Mouse (Mus musculus) c-Kit-positive CD71-positive TER-119-positive erythroid progenitor cells, embryonic 14.5 days (primary cell): Measurements from ENCODE around the gene Spata21.
"Not testable (repeated sequence)": the region's sequence is repeated elsewhere in the genome, so short reads cannot be mapped to it uniquely, and the experiment has no call there.

Source experiments
- DNase-seq: peaks from one replicate; pipeline ENCODE4 v3.0.0-alpha.2; 2013; ENCODE audit warnings: low spot score

The Spata21 gene

GRCm38 (mm10) chr4:141130704-141131342 is 42.7 kb downstream of the Spata21 start:
- DNase-seq = no peak

DNA sequence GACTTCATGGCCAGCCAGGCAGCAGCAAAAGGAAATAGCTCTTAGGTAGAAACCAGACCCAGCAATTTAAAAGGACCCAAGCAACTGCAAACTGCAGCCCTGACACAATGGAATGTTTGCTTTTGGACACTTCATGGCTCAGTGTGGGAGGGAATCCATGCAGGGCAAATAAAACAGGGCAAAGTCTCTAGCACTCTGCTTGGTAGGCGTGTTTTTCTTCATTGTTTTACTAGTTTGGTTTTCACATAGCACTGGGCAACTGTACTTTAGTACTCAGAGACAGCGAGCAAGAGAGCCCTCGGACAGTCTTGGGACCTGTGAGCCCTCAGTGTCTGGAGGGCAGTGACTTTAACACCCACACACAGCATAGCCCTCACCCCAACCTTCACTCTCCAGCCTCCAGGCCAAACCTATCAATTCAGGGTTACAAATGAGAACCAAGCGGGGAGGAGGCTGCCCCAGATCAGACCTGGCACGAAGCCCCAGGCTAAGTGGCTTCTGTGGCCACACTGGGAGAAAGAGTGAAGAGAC is 43.5 kb downstream of the Spata21 start:
- no peak for DNase-seq

DNA sequence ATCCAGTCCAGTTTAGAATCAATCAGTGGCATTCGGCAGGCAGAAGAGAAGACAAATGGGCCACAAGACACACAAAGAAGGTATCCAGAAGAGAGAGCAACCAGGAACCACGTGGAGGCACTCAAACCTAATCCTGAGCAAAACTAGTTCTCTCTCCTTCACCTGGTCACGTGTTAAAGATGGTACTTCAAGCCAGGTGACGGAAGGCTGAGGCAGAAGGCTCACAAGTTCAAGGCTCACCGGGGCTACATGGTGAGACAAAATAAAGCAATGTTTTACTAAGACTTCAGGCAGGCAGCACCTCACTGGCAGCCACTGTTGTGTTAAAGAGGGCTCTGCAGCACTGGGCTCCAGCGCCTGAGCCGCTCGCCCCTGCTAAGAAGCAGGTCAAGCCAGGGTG is 44.1 kb downstream of the Spata21 start:
- DNase-seq = no peak

DNA sequence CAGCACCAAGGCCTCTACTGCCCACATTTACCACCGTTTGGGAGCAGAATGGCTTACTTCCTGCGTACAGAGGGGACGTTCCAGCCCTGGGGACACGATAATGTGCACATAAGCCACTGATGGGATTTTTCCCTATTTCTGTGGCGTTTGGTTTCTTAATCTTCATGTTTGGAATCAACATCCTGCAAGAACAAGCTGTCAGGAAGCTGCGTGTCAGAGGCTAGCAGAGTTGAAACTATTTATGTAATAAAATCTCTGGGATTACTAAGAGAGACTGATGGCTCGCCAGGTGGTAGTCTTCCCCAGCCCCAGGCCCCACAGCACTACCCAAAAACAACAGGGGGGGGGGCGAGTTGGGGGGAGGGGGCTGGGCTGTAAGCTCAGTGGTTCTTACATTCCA is 45.1 kb downstream of the Spata21 start:
- no peak for DNase-seq

- DNase-seq = no peak
Observed at GRCm38 (mm10) chr4:141134031-141134441, 45.9 kb downstream of the Spata21 start.

- DNase-seq = no peak
Observed at GRCm38 (mm10) chr4:141134751-141135530, 46.8 kb downstream of the Spata21 start.

GRCm38 (mm10) chr4:141136126-141136525 is 48.0 kb downstream of the Spata21 start:
- DNase-seq = no peak

DNA sequence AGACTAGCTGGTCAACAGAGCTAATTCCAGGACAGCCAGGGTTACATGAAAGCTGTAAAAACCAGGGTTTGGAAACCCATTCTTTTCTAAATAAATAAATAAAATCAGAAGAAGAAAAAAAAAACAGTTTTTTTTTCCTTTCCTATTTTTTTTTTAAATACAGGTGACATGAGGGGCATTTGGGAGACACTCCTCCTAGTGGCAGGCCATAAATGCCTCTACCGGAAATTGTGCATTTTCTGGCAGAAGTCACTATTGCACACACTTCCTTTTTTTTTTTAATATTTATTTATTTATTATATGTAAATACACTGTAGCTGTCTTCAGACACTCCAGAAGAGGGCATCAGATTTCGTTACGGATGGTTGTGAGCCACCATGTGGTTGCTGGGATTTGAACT is 49.6 kb downstream of the Spata21 start:
- DNase-seq = not testable (repeated sequence)

DNA sequence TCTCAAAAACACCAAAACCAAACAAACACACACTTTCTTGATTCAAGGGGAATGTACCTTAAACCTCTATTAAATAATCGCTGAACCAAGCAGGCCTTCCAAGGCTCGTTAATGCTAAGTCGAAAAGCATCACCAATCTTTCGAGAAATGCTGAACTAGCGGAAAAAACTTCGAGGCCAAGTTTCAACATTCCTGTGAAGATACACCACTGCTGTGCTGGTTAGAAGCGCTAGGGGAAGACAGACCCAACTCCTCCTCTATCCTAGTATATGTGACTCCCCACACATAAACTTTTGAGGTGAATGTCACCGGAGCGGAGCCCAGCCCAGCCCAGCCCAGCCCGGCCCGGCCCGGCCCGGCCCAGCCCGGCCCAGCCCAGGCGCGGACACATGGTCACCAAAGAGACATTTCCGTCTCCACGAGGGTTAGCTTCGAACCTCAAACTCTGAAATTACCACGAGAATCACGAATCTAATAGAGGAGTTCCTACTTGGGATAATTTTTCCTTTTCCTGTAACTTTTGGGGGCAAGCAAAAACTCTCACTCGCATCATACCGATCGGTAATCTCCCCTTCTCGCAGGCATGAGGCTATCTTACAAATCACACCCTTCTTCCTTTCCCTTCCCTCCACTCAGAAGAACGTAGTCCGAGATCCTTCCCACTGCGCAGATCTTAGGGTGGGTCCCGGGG is 50.4 kb downstream of the Spata21 start:
- DNase-seq = no peak

DNA sequence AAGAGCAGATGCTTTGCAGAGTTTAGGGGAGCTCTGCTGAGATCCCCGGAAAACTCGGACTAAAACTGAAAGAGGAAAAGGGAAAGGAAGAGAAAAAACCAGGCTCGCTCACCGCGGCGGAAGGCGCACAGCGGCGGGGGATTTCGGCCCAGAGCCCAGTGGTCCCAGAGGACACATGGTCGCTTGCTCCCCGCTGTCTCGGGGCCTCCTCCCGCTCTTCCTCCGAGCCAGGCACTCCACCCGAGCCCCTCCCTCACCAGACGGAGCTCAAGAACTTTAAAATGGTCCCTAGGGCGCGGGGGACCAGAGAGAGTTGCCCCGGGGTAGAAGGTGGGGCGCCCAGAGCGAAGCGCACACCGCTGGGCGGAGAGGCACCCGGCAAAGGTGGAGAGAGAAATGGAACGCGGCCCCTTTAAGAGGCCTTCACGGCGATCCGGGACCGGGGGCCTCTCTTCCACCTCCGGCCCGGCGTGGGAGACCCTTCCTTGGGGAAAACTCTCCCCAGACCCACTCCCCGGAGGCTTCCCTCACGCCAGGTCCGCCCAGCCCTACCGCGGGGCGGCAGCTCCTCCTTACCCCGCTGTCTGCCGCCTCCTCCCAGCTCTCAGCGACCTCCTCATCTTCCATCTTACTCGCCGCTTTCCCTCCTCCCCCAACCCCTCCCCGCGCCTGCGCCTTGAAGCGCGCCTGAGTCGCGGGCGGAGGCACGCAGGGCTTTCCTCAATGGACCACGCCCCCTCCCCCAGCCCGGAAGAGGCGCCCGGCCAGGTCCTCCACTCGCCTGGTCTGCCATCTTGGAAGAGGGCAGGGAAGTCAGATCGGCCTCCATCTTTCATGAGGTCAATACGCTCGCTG is 51.2 kb downstream of the Spata21 start, which contains the start of gene Szrd1:
TSS of gene Szrd1 (minus strand) at position 660 of the 855 bp plus-strand sequence.
- DNase-seq = peak; percentile 98

- DNase-seq = not testable (repeated sequence)
Observed at GRCm38 (mm10) chr4:141140354-141140753, 52.2 kb downstream of the Spata21 start.

DNA sequence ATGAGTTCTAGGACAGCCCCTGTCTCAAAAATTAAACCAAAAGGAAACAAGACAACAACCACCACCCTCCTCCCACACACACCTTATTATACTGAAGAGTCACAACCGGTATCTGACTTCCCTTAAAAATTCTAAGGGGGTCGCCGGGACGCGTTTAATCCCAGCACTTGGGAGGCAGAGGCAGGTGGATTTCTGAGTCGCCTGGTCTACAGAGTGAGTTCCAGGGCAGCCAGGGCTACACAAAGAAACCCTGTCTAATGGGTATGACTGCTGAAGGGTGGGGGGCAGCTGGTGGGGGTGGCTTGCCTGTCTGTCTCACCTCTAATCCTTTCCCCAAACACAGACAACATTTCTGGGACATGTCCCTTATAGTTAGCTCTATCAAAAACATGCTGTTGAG is 52.8 kb downstream of the Spata21 start:
- no peak for DNase-seq

GRCm38 (mm10) chr4:141142285-141142811 is 54.2 kb downstream of the Spata21 start:
- peak; percentile 79 for DNase-seq

GRCm38 (mm10) chr4:141145124-141145523 is 57.0 kb downstream of the Spata21 start:
- not testable (repeated sequence) for DNase-seq

DNA sequence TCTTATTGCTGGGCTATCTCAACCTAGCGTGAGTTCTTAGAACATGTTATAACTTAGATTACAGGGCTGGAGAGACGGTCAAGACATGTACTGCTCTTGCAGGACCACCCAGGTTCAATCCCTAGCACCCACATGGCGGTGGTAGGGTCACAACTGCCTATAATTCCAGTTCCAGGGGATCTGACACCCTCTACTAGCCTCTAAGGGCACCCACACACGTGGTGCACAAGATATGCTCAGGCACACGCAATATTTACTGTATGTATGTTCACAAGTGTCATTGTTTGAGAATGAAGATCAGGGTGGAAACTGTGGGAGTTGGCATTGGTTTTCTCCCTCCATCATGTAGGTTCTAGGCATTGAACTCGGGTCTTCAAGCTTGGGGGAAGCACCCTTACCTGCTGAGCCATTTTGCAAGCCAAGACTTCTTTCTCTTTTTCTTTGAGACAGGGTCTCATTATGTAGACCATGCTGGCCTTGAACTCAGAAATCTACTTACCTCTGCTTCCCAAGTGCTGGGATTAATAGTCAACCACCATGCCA is 58.4 kb downstream of the Spata21 start:
- DNase-seq = no peak

DNA sequence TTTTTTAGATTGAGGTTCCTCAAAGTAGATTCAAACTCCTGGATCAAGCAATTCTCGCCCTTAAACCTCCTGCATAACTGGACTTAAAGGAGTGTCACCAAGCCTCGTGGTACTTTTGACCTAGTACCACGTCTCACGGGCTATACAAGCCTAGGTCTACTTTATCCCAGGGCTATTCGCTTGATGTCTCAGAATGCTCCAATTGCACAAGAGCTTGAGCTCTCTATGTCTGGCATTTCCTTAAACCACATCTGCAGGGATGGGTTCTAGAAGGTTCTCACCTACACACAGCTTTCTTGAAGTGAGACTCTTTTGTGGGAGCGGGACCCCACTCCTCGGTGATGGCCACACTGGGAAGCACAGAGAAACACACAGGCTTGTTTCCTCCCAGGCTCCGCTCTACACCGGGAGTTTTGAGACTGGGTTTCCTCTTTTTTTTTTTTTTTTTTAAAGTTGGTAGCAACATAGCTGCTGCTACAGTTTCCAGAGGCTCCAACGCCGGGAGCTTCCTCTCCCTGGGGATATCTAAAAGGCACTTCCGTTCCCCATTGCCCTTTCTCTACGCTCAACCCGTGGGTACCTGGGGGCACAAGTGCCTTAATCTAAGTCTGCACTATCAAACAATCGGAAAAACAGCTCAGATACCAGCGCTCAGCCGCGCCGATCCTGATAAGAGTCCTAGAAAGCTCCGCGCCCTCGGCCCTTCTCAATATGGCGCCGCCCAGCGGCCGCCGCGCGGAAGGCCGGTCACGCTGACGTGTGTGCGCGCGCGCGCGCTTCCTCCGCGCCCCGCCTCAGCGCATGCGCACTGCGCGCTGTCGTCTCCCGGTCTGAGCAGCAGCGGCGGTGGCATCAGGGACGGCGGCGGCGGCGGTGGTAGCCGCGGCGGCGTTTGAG is 59.2 kb downstream of the Spata21 start, which contains the start of gene Fbxo42:
TSS of gene Fbxo42 (plus strand) at position 802 of the 897 bp plus-strand sequence.
- DNase-seq = peak; percentile 90

DNA sequence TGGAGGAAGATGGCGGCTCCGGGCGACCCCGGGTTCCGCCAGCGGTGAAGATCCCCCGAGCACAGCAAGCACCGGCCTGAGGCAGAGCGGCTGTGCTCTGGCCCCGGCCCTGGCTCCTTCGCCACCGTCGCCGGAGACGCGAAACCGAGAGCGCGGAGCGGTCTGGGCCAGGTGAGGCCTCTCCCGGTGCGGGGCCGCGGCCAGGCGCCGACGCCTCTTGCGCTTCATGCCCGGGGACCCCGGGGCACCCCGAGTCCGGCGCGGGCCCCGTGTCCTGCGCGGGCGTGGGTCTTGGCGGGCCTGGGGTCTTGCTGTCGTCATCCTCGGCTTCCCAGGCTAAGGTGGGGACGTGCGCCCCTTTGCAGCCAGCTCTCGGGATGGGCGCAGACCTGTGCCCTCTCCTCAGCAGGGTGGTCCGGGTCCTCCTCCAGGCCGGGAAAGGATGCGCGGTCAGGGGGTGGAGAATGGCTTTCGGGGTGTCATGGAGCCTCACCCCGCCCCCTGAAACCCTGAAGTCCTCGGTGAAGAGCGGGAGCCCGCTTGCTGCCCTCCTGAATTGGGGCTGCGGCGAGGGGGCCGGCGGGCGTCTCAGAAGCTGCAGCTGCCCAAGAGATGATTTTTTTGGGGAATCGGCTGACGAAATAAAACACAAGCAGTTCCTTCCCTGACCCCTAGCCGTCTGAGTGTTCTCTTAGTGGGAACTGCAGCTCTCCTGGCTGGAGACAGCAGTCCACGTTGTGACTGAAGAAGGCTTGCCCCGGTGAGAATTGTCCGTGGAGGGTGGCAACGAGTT is 60.1 kb downstream of the Spata21 start:
- DNase-seq = no peak

DNA sequence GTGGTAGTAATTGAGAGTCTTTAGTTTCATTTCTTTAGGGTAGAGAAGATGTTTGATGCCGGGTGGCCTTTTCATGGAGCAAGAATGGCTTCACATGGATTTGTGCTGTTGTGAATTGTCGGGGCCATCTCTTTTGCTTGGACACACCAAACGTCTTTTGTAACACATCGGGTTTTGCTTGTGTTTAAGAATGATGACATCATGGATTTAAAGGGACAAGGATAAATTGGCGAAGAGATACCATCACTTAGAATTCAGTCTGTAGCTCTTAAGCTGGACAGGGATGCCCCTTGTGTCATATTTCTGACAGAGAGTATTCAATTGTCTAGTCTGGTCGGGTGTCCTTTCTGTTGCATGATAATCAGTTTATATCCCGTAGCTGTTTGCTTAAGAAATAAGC is 61.0 kb downstream of the Spata21 start:
- no peak for DNase-seq

- DNase-seq = no peak
Observed at GRCm38 (mm10) chr4:141157485-141157884, 69.4 kb downstream of the Spata21 start.
